Mouse (Mus musculus) heart, embryonic 16.5 days (tissue): ENCODE data around the gene Sufu. TPM values are rescaled to one million over a fixed set of nuclear protein-coding genes. Genes with fewer than 3 reads are reported as not detected.

Source experiments
- ATAC-seq: fragments of 200-750 bp; cut with Nextera tagmentation; replicated peaks from 2 replicates; pipeline ENCODE4 v1.8.0; 2017; ENCODE audit warnings: moderate number of reproducible peaks; ENCODE audit not compliant: insufficient read depth, low FRiP score; ENCODE audit errors: extremely low read depth
- H3K27ac ChIP-seq: fragments of 300-500 bp; sonication (generic); 2 replicates; pipeline ENCODE4 v1.5.1; 2014; ENCODE audit warnings: mild to moderate bottlenecking, low read length, control low read depth, moderate library complexity
- H3K27me3 ChIP-seq: fragments of 300-500 bp; sonication (generic); 2 replicates; pipeline ENCODE4 v1.6.1; 2014; ENCODE audit warnings: low read length, mixed read lengths; ENCODE audit not compliant: control insufficient read depth, insufficient read depth
- H3K36me3 ChIP-seq: fragments of 300-500 bp; sonication (generic); 2 replicates; pipeline ENCODE4 v1.6.1; 2014; ENCODE audit not compliant: control insufficient read depth, insufficient read depth
- H3K4me1 ChIP-seq: fragments of 300-500 bp; sonication (generic); 2 replicates; pipeline ENCODE4 v1.6.1; 2014; ENCODE audit warnings: low read length, mixed read lengths; ENCODE audit not compliant: control insufficient read depth, insufficient read depth
- H3K4me2 ChIP-seq: fragments of 300-500 bp; sonication (generic); 2 replicates; pipeline ENCODE4 v1.6.1; 2014; ENCODE audit warnings: low read depth, mild to moderate bottlenecking, control low read depth, low read length
- H3K4me3 ChIP-seq: fragments of 300-500 bp; sonication (generic); 2 replicates; pipeline ENCODE4 v1.5.1; 2014; ENCODE audit warnings: mild to moderate bottlenecking, control low read depth, low read length
- H3K9ac ChIP-seq: fragments of 300-500 bp; sonication (generic); 2 replicates; pipeline ENCODE4 v1.6.1; 2014; ENCODE audit warnings: low read length, control low read depth
- H3K9me3 ChIP-seq: fragments of 300-500 bp; sonication (generic); replicated peaks from 2 replicates; pipeline ENCODE4 v1.6.1; 2016; ENCODE audit warnings: low read length; ENCODE audit not compliant: control insufficient read depth
- WGBS: fragments of 180-500 bp; shearing (Covaris S2); extraction: QIAGEN DNeasy Blood & Tissue Kit; methylation state at CpG from one replicate; pipeline ENCODE4 v1.1.7; 2014; 5-methylcytosine and 5-hydroxymethylcytosine counted together
- polyA plus RNA-seq: library from polyadenylated mRNA; unstranded; fragments of >200 nt; fragmentation: Nextera tagmentation; extraction: Ambion mirVana; gene quantifications from 2 replicates; pipeline ENCODE4 v1.2.1, GENCODE M21; 2015

The Sufu gene
- polyA plus RNA-seq, 1 experiment from 2014 or later: 17.6 TPM

GRCm38 (mm10) chr19:46528529-46529213, 132.0 kb downstream of the Sufu start:
- Histone ChIP-seq H3K4me3 (peak overlapping the region; percentile 40), H3K9me3 (no peaks in the 10 kb centered on the region), H3K36me3 (no peaks in the 10 kb centered on the region), H3K27me3 (no peaks in the 10 kb centered on the region), H3K9ac (peak overlapping the region; percentile 74), H3K27ac (peak overlapping the region; percentile 98), H3K4me2 (peak overlapping the region; percentile 73), H3K4me1 (peaks cover 87% of the 10 kb centered on the region)
- WGBS: 1% methylated on average over 20 of the region's 20 CpGs
- peak; percentile 68 for ATAC-seq

- WGBS: 27% methylated on average over 13 of the region's 13 CpGs
Measured at GRCm38 (mm10) chr19:46529601-46530448, 133.1 kb downstream of the Sufu start.

DNA sequence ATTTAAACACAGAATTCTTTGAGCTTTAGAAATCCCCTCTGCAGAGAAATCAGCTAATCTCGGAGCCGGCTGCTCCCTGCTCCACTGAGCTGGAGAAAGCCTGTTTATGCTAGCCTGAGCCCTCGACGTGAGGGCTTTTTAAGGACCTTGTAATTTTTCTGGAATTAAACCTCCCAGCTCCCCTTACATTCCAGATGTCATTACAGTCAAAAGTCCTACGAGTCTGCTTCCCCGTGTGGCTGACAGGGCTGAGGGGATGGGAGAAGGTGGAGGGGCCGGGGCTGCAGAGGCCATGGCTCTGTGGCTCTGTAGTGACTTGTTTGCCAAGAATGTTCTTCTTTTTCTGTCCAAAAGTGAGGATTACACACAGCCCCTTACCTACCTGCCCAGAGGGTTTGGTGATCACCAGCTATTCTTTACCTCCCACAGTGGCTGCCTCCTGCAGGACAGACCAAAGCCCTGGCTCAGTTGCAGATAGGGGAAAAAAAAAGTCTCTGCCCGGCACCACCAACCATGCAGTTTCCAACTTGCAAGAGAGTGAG, 133.8 kb downstream of the Sufu start:
- ATAC-seq: no peak
- no peaks in the 10 kb centered on the region for H3K27me3 ChIP-seq
- no peak overlapping the region for H3K4me3 ChIP-seq
- H3K9me3 ChIP-seq: no peaks in the 10 kb centered on the region
- peak overlapping the region; percentile 98 for H3K27ac ChIP-seq
- peaks cover 69% of the 10 kb centered on the region for H3K4me1 ChIP-seq
- peak overlapping the region; percentile 74 for H3K9ac ChIP-seq
- WGBS: 22% methylated on average over 8 of the region's 8 CpGs
- H3K36me3 ChIP-seq: no peaks in the 10 kb centered on the region
- H3K4me2 ChIP-seq: peak overlapping the region; percentile 32; the same call in 1 of the 2 replicates

More at GRCm38 (mm10) chr19:46529601-46530448, 133.1 kb downstream of the Sufu start:
- H3K27ac ChIP-seq: peak overlapping the region; percentile 98
- no peaks in the 10 kb centered on the region for H3K36me3 ChIP-seq
- peaks cover 76% of the 10 kb centered on the region for H3K4me1 ChIP-seq
- peak overlapping the region; percentile 73 for H3K4me2 ChIP-seq
- ATAC-seq: no peak
- no peaks in the 10 kb centered on the region for H3K27me3 ChIP-seq
- no peak overlapping the region for H3K4me3 ChIP-seq
- H3K9ac ChIP-seq: peak overlapping the region; percentile 74
- no peaks in the 10 kb centered on the region for H3K9me3 ChIP-seq

DNA sequence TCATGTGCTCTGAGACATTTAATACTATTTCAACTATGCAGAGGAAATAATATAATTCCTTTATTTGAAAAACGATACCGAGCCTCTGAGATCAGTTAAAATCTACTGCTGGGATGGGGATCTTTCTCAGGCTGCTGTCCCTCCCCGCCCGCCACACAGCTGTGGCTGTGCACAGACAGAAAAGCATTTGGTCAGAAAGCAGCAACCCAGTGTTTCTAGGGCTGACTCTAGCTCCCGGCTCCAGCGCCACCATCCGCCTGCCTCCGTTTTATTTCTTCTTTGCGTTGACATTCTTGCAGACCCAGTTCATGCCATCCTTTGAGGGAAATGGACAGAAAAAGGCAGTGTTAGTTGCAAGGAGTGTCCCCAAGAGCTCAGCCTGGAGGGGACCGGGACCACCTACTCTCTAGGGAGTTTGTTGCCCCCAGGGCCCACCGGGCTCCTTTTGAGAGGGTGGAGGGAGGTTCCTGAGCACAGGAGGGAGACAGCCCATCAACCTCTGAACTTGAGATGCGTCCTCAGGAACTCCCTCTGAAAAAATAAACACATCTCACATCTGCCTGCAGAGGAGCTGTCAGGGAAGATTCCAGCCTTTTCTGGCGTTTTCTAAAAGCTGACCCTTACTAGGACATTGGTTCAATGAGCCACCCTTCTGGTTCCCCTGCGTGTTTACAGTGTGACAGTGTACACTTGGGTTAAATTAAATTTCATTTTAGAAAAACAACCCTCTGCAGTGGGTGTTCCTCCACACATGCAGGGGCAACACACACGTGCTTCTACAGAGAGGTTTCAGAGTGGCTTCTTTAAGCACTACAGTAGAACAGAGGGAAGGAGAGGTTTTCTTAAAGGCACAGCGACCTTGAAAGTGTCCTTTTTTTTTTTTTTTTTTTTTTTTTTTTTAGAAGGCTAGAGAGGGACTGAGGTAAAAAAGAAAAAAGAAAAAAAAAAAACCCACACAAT, 134.7 kb downstream of the Sufu start:
- H3K4me1 ChIP-seq: peaks cover 61% of the 10 kb centered on the region
- peak overlapping the region; percentile 74 for H3K9ac ChIP-seq
- H3K4me2 ChIP-seq: peak overlapping the region; percentile 32; the same call in 1 of the 2 replicates
- no peaks in the 10 kb centered on the region for H3K36me3 ChIP-seq
- 14% methylated on average over 16 of the region's 16 CpGs for WGBS
- no peaks in the 10 kb centered on the region for H3K27me3 ChIP-seq
- H3K9me3 ChIP-seq: no peaks in the 10 kb centered on the region
- no peak for ATAC-seq
- no peak overlapping the region for H3K4me3 ChIP-seq
- peak overlapping the region; percentile 98 for H3K27ac ChIP-seq

GRCm38 (mm10) chr19:46532031-46532688, 135.5 kb downstream of the Sufu start:
- Histone ChIP-seq H3K4me1 (peaks cover 59% of the 10 kb centered on the region), H3K27me3 (no peaks in the 10 kb centered on the region), H3K4me2 (peak overlapping the region; percentile 7; the same call in 1 of the 2 replicates), H3K9me3 (no peaks in the 10 kb centered on the region), H3K4me3 (no peak overlapping the region), H3K36me3 (no peaks in the 10 kb centered on the region), H3K27ac (peak overlapping the region; percentile 98), H3K9ac (peak overlapping the region; percentile 42)
- ATAC-seq: peak; percentile 29; the same call in 1 of the 2 replicates
- 6% methylated on average over 10 of the region's 10 CpGs for WGBS

DNA sequence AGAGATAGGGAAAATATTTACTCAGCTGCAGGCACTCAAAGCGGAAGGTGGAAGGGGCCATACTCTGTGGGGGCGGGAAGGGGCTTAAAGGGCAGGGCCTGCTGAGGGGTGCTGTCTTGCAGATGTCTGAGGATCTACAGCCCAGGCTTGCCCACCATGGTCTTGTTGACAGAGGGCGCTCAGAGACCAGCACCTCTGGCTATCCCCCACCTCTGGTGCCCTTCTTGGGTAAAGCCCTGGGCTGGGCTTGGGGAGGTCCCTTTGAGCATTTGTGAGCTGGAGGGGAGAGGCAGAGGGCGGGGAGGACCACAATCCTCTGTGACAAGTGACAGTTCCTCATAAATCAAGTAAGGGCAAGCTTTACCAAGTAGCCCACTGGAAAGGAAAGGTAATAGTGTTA, 136.4 kb downstream of the Sufu start:
- 46% methylated on average over 4 of the region's 4 CpGs for WGBS
- ATAC-seq: no peak
- H3K4me1 ChIP-seq: peaks cover 51% of the 10 kb centered on the region
- H3K36me3 ChIP-seq: no peaks in the 10 kb centered on the region
- no peak overlapping the region for H3K4me2 ChIP-seq
- H3K27me3 ChIP-seq: no peaks in the 10 kb centered on the region
- H3K9ac ChIP-seq: peak overlapping the region; percentile 51
- H3K27ac ChIP-seq: peak overlapping the region; percentile 98
- no peaks in the 10 kb centered on the region for H3K9me3 ChIP-seq
- H3K4me3 ChIP-seq: no peak overlapping the region

GRCm38 (mm10) chr19:46533525-46533924, 136.8 kb downstream of the Sufu start:
- Histone ChIP-seq H3K4me3 (no peak overlapping the region), H3K4me2 (no peak overlapping the region), H3K9me3 (no peaks in the 10 kb centered on the region), H3K9ac (no peak overlapping the region), H3K36me3 (no peaks in the 10 kb centered on the region), H3K27ac (peak overlapping the region; percentile 98), H3K27me3 (no peaks in the 10 kb centered on the region), H3K4me1 (peaks cover 47% of the 10 kb centered on the region)
- 88% methylated on average over 5 of the region's 5 CpGs for WGBS
- ATAC-seq: no peak

GRCm38 (mm10) chr19:46534542-46535098, 137.9 kb downstream of the Sufu start:
- Histone ChIP-seq H3K27ac (no peak overlapping the region), H3K4me2 (no peak overlapping the region), H3K9ac (no peak overlapping the region), H3K4me1 (peaks cover 36% of the 10 kb centered on the region), H3K27me3 (no peaks in the 10 kb centered on the region), H3K4me3 (no peak overlapping the region), H3K36me3 (no peaks in the 10 kb centered on the region), H3K9me3 (no peaks in the 10 kb centered on the region)
- 53% methylated on average over 6 of the region's 6 CpGs for WGBS
- ATAC-seq: no peak
